14 mouse cellular contexts compared by ENCODE assay signal in the genomic region with DNA sequence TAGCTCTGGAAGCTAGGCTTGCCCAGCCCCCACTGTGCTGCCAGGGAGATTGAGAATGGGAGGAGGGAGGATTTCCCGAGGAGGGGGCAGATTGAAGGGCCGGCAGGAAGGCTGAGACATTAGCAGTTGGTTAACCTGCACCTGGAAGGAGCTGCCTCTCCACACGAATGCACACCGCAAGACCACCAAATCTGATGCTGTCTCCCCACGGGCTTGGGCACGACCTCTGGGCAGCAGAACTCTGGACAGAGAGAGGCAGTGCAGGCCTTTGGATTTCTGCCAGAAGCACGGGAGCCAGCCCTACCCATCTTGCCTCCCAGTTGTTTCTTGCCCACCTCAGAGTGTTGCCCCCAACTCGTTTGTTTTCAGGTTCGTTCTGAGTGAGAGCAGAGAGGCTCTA. TPM values are rescaled to one million over a fixed set of nuclear protein-coding genes. Genes with fewer than 3 reads are reported as not detected.
DNase-seq lines count a peak whose midpoint lies in the region; ATAC-seq lines count a peak whose summit lies in the region.
"Had no signal": no experiment of that assay in that cellular context is flagged by ENCODE, and none has a peak within 500 bp of the region (broad histone marks: within the 10 kb centered on the region; RNA-seq: fewer than 3 reads in every experiment).

No protein-coding gene starts in this region.

- no peak overlapping the region for H3K4me2 ChIP-seq in forebrain, embryonic 14.5 days (ENCODE audit: low read length)
- peak overlapping the region; percentile 65 for H3K4me2 ChIP-seq in midbrain, embryonic 11.5 days
- H3K4me2 ChIP-seq: heart, embryonic 15.5 days had no signal

- under 1% methylated on average over 9 of the region's 9 CpGs for WGBS in forebrain, embryonic 14.5 days
- WGBS in midbrain, embryonic 11.5 days: 1% methylated on average over 9 of the region's 9 CpGs
- WGBS in limb, embryonic 10.5 days: 1% methylated on average over 9 of the region's 9 CpGs

- H3K36me3 ChIP-seq in forebrain, embryonic 14.5 days (ENCODE audit: control insufficient read depth, insufficient read depth, low read length): no peaks in the 10 kb centered on the region
- no peaks in the 10 kb centered on the region for H3K36me3 ChIP-seq in midbrain, embryonic 11.5 days (ENCODE audit: control insufficient read depth, insufficient read depth, low read length)
- H3K36me3 ChIP-seq in limb, embryonic 10.5 days: no peaks in the 10 kb centered on the region
- H3K36me3 ChIP-seq: heart, embryonic 15.5 days had no signal

- H3K27ac ChIP-seq in forebrain, embryonic 14.5 days (ENCODE audit: low read depth, low read length): no peak overlapping the region
- no peak overlapping the region; the same call in 1 of the 2 replicates for H3K27ac ChIP-seq in midbrain, embryonic 11.5 days (ENCODE audit: low read depth, low read length)
- H3K27ac ChIP-seq in limb, embryonic 10.5 days: no peak overlapping the region
- H3K27ac ChIP-seq: heart, embryonic 15.5 days had no signal

- H3K4me1 ChIP-seq in forebrain, embryonic 14.5 days (ENCODE audit: control insufficient read depth, insufficient read depth, low read length): peaks cover 5% of the 10 kb centered on the region; the same call in 1 of the 2 replicates
- peaks cover 18% of the 10 kb centered on the region for H3K4me1 ChIP-seq in midbrain, embryonic 11.5 days (ENCODE audit: control insufficient read depth, insufficient read depth, low read length)
- peaks cover 19% of the 10 kb centered on the region for H3K4me1 ChIP-seq in limb, embryonic 10.5 days

- H3K9me3 ChIP-seq in forebrain, embryonic 14.5 days (replicated peaks; ENCODE audit: control insufficient read depth, low read length): no peaks in the 10 kb centered on the region
- no peaks in the 10 kb centered on the region for H3K9me3 ChIP-seq in midbrain, embryonic 11.5 days (ENCODE audit: control insufficient read depth, low read length)
- no peaks in the 10 kb centered on the region for H3K9me3 ChIP-seq in limb, embryonic 10.5 days (replicated peaks)
- H3K9me3 ChIP-seq: heart, embryonic 15.5 days had no signal

- H3K4me3 ChIP-seq in forebrain, embryonic 14.5 days (ENCODE audit: low read depth, low read length): 0 out of 2 replicates have a peak overlapping the region, but pooled peaks have one; percentile 6
- peak overlapping the region; percentile 53 for H3K4me3 ChIP-seq in midbrain, embryonic 11.5 days (ENCODE audit: low read depth, low read length)
- H3K4me3 ChIP-seq in limb, embryonic 10.5 days: no peak overlapping the region
- H3K4me3 ChIP-seq: heart, embryonic 15.5 days had no signal

- ATAC-seq in forebrain, embryonic 14.5 days: no peak
- no peak for ATAC-seq in midbrain, embryonic 11.5 days (ENCODE audit: low FRiP score)
- ATAC-seq in megakaryocyte-erythroid progenitor cell, adult 5-6 weeks (replicated peaks; ENCODE audit: low FRiP score, low TSS enrichment, poor library complexity, severe bottlenecking): no peak
- ATAC-seq: intestine, embryonic 16.5 days had no signal

- peak; percentile 15 for DNase-seq in right cerebral cortex, postnatal 4 days
- DNase-seq in right cerebral cortex, adult 2 months (ENCODE audit: low spot score in 2 of 2): no peak
- DNase-seq in forebrain, embryonic 14.5 days (ENCODE audit: low spot score): no peak
- peak; percentile 94 for DNase-seq in midbrain, embryonic 11.5 days (ENCODE audit: low spot score, missing footprints)
- peak; percentile 35 for DNase-seq in retina, embryonic 14.5 days (ENCODE audit: low spot score)
- no peak for DNase-seq in limb, embryonic 10.5 days (ENCODE audit: low spot score)
- no peak for DNase-seq in cerebellum, adult 9-11 months
- DNase-seq: gastrocnemius, postnatal 25 days; kidney, postnatal 25 days; liver; lung, postnatal 10 days had no signal

- no peak overlapping the region for H3K9ac ChIP-seq in forebrain, embryonic 14.5 days (ENCODE audit: low read length)
- peak overlapping the region; percentile 72 for H3K9ac ChIP-seq in midbrain, embryonic 11.5 days (ENCODE audit: low read length)
- H3K9ac ChIP-seq: heart, embryonic 15.5 days had no signal

- H3K27me3 ChIP-seq in forebrain, embryonic 14.5 days (replicated peaks; ENCODE audit: control insufficient read depth, insufficient read depth, low read length): peaks cover 87% of the 10 kb centered on the region
- peaks cover 92% of the 10 kb centered on the region for H3K27me3 ChIP-seq in midbrain, embryonic 11.5 days (ENCODE audit: control insufficient read depth, insufficient read depth, low read length)
- H3K27me3 ChIP-seq in limb, embryonic 10.5 days (ENCODE audit: low read depth, poor library complexity, severe bottlenecking): peaks cover 100% of the 10 kb centered on the region

RNA-seq across cellular contexts. Expression of gene Pax5, which starts 8.8 kb away (rescaled TPM):
- 0.10 and 0.20 TPM in 2 replicates for polyA plus RNA-seq in forebrain, embryonic 14.5 days (2014; fragmentation: Nextera tagmentation; extraction: Ambion mirVana)
- 4.1 and 4.8 TPM in 2 replicates for polyA plus RNA-seq in midbrain, embryonic 11.5 days (2014; fragmentation: Nextera tagmentation; extraction: Ambion mirVana)
- 0.05 and 0.35 TPM in 2 replicates for polyA plus RNA-seq in limb, embryonic 10.5 days (2016; fragmentation: Nextera tagmentation; extraction: Ambion mirVana)
- total RNA-seq in megakaryocyte-erythroid progenitor cell, adult 5-6 weeks (2014; fragmentation: Nextera tagmentation): 3.4 and 15.7 TPM in 2 replicates
- 0.04 and 0.33 TPM in 2 replicates for total RNA-seq in megakaryocyte-erythroid progenitor cell, adult 5-6 weeks (2017)
- polyA plus RNA-seq: heart, embryonic 15.5 days; intestine, embryonic 16.5 days had no signal

RNA-seq across cellular contexts. Expression of gene Zcchc7, which starts 54.2 kb away (rescaled TPM):
- polyA plus RNA-seq in forebrain, embryonic 14.5 days (2014; fragmentation: Nextera tagmentation; extraction: Ambion mirVana): 23.2 and 32.1 TPM in 2 replicates
- polyA plus RNA-seq in midbrain, embryonic 11.5 days (2014; fragmentation: Nextera tagmentation; extraction: Ambion mirVana): 19.5 TPM in 2 replicates
- 20.2 and 20.5 TPM in 2 replicates for polyA plus RNA-seq in limb, embryonic 10.5 days (2016; fragmentation: Nextera tagmentation; extraction: Ambion mirVana)
- total RNA-seq in megakaryocyte-erythroid progenitor cell, adult 5-6 weeks (2014; fragmentation: Nextera tagmentation): 54.4 and 56.6 TPM in 2 replicates
- total RNA-seq in megakaryocyte-erythroid progenitor cell, adult 5-6 weeks (2017): 150 and 199 TPM in 2 replicates

Comparison
In these comparisons a context has a peak if more than half of its experiments do, and no peak if none do; other contexts are left out.
1. DNase-seq: peak in right cerebral cortex, postnatal 4 days (single experiment), midbrain, embryonic 11.5 days (single experiment) and retina, embryonic 14.5 days (single experiment); none in right cerebral cortex, adult 2 months (0 of 2), forebrain, embryonic 14.5 days (single experiment), limb, embryonic 10.5 days (single experiment) and cerebellum, adult 9-11 months (single experiment).